Mouse (Mus musculus) gastrocnemius, adult 18-20 months (tissue): ENCODE measurements around the gene Sfr1. TPM values are rescaled to one million over a fixed set of nuclear protein-coding genes. Genes with fewer than 3 reads are reported as not detected.
A peak's percentile ranks its signal among the peaks of the same experiment; 100 is the strongest.

Source experiments
- DNase-seq: peaks from one replicate; pipeline ENCODE4 v3.0.0; 2021; ENCODE audit warnings: low spot score
- long read RNA-seq, 2 experiments: library from polyadenylated mRNA; stranded (forward); transcript quantifications; one replicate each; pipeline ENCODE4 v2.0.0; 2021
- total RNA-seq, 2 experiments: library from RNA; stranded (reverse); gene quantifications; 2 replicates each; pipeline ENCODE4 v1.2.3; 2021

The Sfr1 gene
- total RNA-seq, result 10 to 100 TPM; 74.8 to 79.4 TPM
- long read RNA-seq, experiment 1, transcript Sfr1-201 (4 exons, 1,657 nt), result major isoform, 64 of 124 reads
- long read RNA-seq, experiment 1, partial matches to known transcripts, result 5 of 124 reads
- long read RNA-seq, experiment 1, other reads (novel, unspliced or antisense), result 55 of 124 reads
- long read RNA-seq, experiment 2, transcript Sfr1-201 (4 exons, 1,657 nt), result major isoform, 75 of 128 reads
- long read RNA-seq, experiment 2, partial matches to known transcripts, result 5 of 128 reads
- long read RNA-seq, experiment 2, other reads (novel, unspliced or antisense), result 48 of 128 reads

- DNase-seq, result peak; percentile 98
Measured at GRCm38 (mm10) chr19:47731071-47731881, at the start of gene Sfr1. TSS of gene Sfr1 (plus strand) at chr19:47731682.

GRCm38 (mm10) chr19:47689592-47689991, 41.9 kb upstream of the Sfr1 start:
- no peak for DNase-seq

- no peak for DNase-seq
Measured at GRCm38 (mm10) chr19:47691994-47692393, 39.5 kb upstream of the Sfr1 start, which contains the start of gene Col17a1. TSS of gene Col17a1 (minus strand) at chr19:47692094.

- DNase-seq, result no peak
Measured at GRCm38 (mm10) chr19:47695725-47696124, 35.8 kb upstream of the Sfr1 start.

GRCm38 (mm10) chr19:47696411-47696810, 35.1 kb upstream of the Sfr1 start:
- no peak for DNase-seq

- DNase-seq, result no peak
Measured at GRCm38 (mm10) chr19:47697067-47697466, 34.4 kb upstream of the Sfr1 start.

GRCm38 (mm10) chr19:47698266-47698665, 33.2 kb upstream of the Sfr1 start:
- no peak for DNase-seq

GRCm38 (mm10) chr19:47699743-47700142, 31.7 kb upstream of the Sfr1 start:
- DNase-seq, result no peak

- no peak for DNase-seq
Measured at GRCm38 (mm10) chr19:47700509-47700908, 31.0 kb upstream of the Sfr1 start.

- DNase-seq, result no peak
Measured at GRCm38 (mm10) chr19:47705080-47705771, 26.3 kb upstream of the Sfr1 start.

GRCm38 (mm10) chr19:47705772-47706309, 25.6 kb upstream of the Sfr1 start:
- no peak for DNase-seq

GRCm38 (mm10) chr19:47710376-47710775, 21.1 kb upstream of the Sfr1 start:
- DNase-seq, result no peak

- no peak for DNase-seq
Measured at GRCm38 (mm10) chr19:47713457-47713856, 18.0 kb upstream of the Sfr1 start.

- no peak for DNase-seq
Measured at GRCm38 (mm10) chr19:47716144-47716543, 15.3 kb upstream of the Sfr1 start.

- DNase-seq, result no peak
Measured at GRCm38 (mm10) chr19:47719147-47719546, 12.3 kb upstream of the Sfr1 start.

- DNase-seq, result no peak
Measured at GRCm38 (mm10) chr19:47722471-47722870, 9.0 kb upstream of the Sfr1 start.

- DNase-seq, result no peak
Measured at GRCm38 (mm10) chr19:47724903-47725302, 6.6 kb upstream of the Sfr1 start.

- no peak for DNase-seq
Measured at GRCm38 (mm10) chr19:47725643-47726140, 5.8 kb upstream of the Sfr1 start.

- peak; percentile 68 for DNase-seq
Measured at GRCm38 (mm10) chr19:47730691-47731070, 801 bp upstream of the Sfr1 start.

GRCm38 (mm10) chr19:47731931-47732330, 449 bp downstream of the Sfr1 start:
- peak; percentile 63 for DNase-seq

- DNase-seq, result no peak
Measured at GRCm38 (mm10) chr19:47747072-47747471, 15.6 kb downstream of the Sfr1 start.

- DNase-seq, result no peak
Measured at GRCm38 (mm10) chr19:47748950-47749349, 17.5 kb downstream of the Sfr1 start.
